Mouse (Mus musculus) neutrophil, adult 5-6 weeks (primary cell): ENCODE measurements around the gene Gm10447. TPM values are rescaled to one million over a fixed set of nuclear protein-coding genes. Genes with fewer than 3 reads are reported as not detected.

ENCODE experiments used
- ATAC-seq: fragments of 151-379, 151-347 bp; 2 replicates; pipeline ENCODE4 v1.8.0; 2017; ENCODE audit warnings: mild to moderate bottlenecking, moderate TSS enrichment; ENCODE audit not compliant: insufficient number of reproducible peaks, poor library complexity, low FRiP score, severe bottlenecking; ENCODE audit errors: extremely low read depth
- total RNA-seq: library from RNA; stranded (forward); fragments of 200-1000 nt; gene quantifications from 2 replicates; pipeline ENCODE4 v1.2.3, GENCODE M21; 2017

Gm10447 gene
- not detected in 2 replicates for total RNA-seq

DNA sequence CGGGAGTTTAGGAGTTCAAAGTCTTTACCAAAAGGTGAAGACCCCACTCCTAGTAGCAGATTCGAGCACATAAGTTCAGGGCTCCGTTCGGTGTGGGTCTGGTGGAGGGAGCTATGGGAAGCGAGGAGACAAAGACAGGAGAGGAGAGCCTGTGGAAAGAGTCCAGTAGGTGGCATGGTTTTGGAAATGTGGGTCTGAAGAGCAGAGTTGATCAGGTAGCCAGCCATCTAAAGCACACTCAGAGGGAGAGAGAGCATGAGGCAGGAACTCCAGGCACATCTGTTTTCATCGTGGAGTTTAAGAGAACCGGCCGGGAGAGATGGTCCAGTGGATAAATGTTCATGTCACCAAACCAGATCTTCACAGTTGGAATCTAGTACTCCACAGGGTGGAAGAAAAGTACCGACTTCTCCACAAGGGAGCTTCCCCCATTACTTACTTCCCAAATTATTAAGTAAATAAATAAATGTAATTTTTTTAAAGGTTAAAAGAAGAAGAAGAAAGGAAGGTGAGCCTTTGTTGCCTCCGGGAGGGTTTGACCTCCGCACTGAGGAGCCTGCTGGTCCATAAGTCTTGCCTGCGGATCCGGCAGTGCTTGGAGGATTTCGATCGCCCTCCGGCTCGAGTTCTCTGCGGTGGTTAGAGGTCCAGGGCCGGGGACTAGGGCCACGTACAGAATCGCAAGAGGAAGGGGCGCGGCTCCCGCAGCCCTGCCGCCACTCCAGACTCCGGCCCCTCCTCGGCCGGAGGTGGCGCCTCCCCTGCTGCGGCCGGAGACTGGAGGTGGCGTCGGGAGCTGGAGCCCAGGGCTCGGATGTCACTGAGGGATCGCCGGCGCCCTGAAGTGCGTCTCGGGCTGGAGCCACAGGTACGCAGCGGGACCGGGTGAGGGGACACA, at the start of gene Gm10447, which contains the start of gene Shroom1:
Gm10447 (minus strand) TSS at position 637 of the 898 bp plus-strand sequence.
Shroom1 (plus strand) TSS at position 732 of the 898 bp plus-strand sequence.
- ATAC-seq = no peak

DNA sequence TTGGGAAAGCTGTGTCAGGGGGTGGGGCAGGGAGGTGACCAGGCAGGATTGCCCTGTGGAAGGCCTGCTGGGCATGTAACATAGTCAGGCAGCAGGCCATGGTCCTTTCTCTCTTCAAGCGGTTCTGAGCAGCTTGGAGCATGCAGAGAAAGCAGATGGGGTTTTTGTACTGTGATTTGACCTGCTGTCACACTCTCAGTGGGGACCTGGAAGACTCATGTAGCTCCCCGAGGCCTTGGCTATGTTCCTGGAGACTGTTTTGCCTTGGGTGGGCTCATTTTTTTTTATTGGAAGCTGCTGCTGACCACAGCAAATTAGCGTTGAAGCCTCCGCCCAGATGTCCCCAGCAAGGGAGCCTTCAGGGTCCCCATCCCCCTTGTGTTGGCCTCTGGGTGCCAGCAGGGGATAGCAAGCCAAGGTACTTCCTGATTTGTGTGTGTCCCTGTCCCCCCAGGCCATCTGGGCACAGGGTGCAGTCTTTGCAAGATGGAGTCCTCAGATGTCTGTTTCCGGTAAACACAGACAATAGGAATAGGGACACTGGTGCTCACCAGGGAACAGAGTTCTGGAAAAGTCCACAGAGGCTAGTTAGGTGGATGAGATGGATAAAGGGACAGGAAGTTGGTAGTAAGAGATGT, 48.2 kb upstream of the Gm10447 start:
- no peak for ATAC-seq

DNA sequence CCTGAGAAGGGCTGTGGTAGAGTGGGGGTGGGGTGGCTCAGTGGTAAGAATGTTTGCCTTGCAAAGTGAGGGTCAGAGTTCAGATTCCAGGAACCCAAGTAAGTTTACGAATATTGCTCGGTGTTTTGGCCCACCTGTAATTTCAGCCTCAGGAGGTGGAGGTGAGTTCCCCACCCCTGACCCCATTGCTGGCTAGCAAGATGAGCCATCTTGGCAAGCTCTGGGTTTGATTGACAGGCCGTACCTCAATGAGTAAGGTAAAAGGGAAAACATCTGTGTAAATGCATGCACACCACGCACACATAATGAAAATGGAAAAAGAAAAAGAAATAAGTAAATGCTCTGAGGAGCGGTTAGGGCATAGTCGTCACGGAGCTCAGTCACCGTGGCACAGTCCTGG, 47.5 kb upstream of the Gm10447 start:
- no peak for ATAC-seq

DNA sequence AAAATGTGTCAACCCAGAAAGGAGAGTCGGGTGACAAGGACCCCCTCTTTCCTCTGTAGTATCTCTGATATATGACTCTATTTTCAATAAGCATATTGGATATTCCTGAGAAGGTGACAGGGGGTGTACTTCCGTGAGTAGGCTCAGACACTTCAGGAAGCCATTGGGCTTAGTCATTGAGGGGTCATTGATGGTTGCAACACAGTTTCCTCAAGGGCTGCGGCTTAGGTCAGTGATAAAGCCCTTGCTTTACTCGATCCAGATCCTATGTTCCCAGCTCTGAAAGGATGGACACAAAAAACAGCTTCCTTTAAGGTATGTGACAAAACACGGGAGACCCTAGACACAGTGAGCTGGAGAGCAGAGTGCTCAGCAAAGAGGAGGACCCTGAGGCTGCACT, 46.8 kb upstream of the Gm10447 start:
- no peak for ATAC-seq

DNA sequence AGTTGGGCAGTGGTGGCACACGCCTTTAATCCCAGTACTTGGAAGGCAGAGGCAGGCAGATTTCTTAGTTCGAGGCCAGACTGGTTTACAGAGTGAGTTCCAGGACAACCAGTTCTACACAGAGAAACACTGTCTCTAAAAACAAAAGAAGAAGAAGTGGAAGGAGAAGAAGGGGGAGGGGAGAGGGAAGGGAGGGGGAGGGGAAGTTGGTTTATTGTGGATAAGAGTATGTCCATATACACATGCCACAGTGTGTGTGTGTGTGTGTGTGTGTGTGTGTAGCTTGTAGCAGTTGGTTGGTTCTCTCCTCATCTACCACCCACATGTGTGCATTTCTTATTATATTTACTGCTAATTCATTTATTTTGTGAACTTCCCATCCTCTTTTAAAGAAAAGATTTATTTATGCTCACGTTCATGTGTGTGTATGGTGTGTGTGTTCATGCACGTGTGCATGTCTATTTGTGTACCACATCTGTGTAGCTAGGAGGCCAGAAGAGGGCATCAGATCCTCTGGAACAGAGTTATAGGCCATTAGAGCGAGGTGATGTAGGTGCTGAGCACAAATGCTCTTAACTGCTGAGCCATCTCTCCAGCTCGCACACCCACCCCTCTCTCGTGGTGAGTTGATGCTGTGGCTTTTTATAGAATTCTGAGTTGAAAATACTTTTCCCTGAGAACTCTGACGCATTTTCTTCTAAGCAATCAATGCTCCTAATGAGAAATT, 45.3 kb upstream of the Gm10447 start:
- ATAC-seq = no peak

DNA sequence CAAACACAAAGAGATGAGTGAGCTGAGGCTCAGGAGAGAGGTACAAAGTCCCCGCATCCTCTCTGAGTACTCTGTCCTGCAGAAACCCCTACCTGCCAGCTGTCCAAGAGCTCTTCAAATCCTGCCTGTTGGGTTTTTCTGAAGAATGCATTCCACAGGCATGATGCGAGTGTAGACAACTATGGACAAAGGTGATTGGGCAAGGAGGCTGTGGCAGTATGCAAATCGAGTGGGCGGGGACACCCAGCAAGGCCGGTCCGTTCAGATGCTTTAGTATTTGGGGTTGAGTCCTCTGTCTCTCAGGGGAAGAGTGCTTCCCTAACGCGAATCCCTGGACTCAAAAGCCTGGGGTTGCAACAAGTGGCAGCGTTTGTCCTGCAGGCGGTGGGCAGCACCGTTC, 43.7 kb upstream of the Gm10447 start:
- no peak for ATAC-seq

DNA sequence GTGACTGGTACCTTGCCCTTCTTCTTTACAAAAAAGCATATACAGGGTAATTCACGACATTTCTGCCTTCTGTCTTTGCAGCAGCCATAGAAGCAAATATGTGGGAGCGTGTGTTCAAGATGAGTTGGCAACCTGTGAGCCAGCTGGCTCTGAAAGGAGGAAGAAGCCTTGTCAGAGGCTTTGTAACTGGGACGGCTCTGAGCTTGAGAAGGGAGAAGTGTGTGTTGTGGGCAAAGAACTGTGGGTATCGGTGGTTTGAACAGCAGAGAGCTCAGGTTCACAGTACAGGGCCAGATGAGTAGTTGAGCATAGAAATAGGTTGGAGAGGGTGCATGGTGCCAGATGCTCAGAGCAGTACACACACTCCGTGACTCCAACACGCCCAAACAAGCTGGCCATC, 40.0 kb upstream of the Gm10447 start:
- ATAC-seq = no peak

DNA sequence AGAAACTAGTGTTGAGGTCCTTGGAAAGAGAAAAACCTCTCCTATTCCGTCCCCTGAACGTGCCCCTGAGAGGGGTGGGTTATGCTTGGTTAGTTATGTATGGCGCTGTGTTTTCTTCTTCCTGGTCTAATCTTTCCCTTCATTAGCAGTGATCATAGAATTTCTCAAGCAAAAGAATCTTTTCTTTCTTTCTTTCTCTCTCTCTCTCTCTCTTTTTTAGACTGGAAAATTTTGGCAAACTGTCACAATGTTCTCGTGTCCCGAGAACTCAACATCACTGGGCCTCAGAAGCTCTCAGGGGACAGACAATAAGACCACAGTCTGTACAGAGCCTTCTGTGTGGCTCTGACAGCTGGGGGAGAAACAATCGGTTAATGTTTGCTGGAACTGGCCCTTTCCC, 38.5 kb upstream of the Gm10447 start:
- no peak for ATAC-seq

DNA sequence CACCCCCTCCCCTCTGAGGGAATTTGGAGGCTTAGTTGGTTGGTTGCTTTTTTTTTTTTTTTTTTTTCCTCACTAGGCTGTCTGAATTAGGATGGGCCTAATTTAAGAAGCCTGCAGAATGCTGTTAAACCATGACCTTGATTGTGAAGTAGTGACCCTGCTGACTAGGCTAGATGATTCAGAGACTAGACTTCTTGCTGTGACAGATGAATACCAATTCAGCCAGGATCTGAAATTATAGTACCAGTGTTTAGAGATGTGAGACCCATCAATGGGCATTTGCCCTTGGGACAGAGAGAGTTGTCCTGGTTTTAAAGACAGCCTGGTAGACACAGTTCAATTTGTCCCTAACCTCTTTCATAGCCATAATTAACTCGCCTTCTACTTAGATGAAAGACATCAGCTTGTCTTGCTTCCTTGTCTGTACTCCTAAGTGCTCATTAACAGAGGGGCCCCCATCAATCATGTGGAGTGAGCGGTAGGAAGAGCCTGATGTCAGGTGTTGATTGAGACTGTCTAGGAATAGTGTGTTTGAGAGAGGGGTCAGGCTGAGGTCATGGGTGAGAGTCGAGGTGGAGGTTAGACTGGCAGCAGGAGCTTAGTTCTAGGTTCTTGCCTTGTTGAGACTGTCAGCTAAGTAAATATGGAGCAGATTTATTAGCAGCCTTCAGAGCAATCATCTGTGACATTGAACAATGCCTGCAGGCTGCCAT, 36.5 kb upstream of the Gm10447 start:
- ATAC-seq = no peak

DNA sequence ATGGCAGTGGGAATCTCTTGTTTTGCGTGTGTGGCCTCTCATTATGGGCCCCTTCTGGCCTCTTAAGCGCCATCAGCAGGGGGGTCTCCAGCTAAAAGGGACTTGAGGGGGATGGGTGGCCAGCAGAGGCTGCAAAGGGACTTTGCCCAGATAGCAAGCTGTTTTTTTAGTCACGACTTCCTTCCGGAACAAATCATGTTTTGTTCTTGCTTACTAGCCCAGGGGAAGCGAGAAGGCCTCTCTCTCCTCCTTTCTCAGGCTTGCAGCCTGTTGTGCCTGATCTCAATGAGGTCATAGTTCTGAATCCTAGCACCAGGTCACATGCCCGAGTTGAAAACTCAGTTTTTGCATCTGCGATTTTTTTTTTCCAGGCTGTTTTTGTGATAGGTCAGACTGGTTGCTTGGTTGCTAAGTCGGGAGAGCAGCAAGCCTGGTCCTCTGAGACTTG, 35.1 kb upstream of the Gm10447 start:
- ATAC-seq = no peak

DNA sequence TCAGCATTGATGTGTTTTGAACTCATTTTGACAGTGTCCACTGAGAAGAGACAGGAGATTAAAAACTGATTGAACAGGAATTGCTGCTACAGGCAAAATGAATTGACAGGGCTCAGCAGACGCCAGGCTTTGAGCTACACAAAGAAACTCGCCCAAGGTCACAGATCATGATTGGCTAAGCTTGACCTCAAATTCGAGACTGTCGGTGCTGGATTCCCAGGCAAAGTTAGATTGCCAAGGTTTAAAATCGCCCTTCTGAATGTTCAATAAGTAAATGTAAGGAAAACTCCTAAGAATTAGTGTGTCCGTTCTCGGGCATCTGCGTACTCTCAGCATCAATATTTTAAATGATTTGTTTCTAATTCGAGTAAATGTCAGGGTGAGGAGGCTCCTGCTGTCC, 32.5 kb upstream of the Gm10447 start:
- ATAC-seq = no peak

DNA sequence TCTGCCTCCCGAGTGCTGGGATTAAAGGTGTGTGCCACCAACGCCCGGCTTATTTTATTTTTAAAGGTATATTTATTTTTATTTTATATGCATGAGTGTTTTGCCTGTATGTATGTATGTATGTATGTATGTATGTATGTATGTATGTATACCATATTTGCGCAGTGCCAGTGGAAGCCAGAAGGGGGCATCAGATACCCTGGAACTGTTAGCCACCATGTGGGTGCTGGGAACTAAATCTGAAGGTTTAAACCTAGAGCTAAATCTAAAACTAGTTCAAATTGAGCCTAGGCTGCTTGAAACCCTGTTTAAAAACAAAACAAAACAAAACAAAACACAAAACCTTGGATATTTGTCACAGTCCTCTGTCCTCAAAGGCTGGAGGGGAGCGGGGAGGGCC, 32.1 kb upstream of the Gm10447 start:
- no peak for ATAC-seq

DNA sequence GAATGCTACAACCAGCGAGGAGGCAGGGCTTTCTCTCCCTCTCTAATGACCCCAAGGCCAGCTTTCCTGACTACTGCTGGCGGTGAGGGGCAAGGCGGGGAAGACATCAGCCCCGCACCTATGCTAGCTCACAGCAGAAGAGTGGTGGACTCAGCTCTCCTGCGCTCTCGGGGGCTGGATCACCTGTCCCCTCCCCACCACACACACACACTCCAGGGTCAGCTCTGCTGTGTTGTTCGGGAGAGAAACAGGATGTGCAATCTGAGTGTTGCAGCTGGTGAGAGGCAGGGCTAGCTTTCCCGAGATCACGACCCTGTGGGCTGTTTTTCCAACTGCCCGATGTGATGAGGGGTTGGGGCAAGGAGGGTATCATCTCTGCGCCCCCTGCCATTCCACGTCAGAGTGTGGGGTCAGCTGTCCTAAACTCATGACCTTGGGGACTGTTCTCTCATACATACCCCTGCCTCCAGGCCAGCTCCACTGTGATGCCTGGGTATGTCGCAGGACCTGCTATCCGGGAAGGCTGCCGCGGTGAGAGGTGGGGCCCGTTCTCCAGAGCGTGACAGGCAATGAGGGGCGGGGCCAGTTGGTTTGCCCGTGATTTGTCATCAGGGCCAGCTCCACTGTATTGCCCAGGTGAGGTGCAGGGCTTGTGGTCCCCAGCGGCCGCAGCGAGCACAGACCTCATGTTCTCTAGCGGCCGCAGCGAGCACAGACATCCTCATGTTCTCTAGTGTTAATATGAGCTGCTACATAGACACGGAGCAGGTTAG, 30.1 kb upstream of the Gm10447 start:
- ATAC-seq = no peak

DNA sequence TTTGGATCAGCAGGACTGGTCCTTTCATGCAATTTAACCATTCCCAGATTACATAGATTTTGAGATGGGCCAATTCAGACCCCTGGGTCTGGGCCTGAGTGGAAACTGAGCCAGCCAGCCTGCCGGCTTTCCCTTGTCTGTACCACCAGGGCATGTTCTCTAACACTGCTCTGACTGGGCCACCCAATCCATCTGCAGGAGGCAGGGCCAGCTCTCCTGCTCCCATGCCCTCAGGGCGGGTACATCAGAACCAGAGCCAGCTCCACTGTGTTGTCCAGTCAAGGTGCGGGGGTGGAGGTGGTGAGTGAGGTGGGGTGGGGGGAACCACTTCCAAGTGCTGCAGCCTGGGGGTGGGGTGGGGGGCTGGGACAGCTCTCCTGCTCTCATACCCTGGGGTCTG, 29.4 kb upstream of the Gm10447 start:
- no peak for ATAC-seq

DNA sequence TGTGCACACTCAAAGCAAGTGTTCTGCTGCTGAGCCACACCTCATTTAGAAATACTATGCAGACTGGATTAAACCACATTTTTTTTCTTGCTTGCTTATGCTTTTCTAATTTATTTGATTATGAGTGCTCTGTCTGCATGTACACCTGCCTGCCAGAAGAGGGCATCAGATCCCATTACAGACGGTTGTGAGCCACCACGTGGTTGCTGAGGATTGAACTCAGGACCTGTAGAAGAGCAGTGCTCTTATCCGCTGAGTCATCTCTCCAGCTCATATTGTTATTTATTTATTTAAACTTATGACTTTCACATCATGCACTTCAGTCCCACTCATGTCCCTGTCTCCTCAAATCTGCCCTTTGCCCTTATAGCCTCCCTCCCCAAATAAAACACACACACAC, 28.8 kb upstream of the Gm10447 start:
- no peak for ATAC-seq

DNA sequence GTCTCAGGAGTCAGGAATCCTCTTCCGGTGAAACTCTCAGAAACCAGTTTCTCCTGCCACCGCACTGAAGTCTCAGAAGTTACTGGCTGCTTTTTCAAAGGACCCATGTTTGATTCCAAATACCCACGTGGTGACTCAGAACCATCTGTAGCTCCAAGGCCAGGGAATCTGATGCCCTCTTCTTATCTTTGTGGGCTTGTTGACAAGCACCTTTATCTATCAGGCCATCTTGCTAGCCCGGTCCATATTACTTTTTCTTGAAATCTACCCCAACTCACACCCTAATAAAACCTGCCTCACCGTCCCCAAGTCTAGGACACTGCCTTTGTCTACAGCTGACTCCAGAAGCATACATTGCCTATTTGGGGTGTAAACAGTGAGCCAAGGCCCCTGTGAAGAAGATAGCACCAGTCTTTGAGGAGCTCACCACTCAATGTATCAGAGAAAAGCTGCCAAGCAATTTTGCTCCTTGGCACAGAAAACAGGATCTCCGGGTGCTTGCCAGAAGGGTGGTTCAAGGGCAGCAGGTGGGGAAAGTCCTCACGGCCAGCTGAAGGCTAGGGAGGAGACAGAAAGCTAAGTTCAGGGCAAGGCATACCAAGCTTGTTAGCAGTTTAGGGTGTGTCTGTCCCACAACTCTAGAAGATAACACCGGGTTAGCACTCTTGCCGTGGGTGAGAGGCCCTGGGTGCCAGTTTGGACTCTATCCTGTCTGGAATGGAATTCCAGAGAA, 26.4 kb upstream of the Gm10447 start:
- no peak for ATAC-seq

DNA sequence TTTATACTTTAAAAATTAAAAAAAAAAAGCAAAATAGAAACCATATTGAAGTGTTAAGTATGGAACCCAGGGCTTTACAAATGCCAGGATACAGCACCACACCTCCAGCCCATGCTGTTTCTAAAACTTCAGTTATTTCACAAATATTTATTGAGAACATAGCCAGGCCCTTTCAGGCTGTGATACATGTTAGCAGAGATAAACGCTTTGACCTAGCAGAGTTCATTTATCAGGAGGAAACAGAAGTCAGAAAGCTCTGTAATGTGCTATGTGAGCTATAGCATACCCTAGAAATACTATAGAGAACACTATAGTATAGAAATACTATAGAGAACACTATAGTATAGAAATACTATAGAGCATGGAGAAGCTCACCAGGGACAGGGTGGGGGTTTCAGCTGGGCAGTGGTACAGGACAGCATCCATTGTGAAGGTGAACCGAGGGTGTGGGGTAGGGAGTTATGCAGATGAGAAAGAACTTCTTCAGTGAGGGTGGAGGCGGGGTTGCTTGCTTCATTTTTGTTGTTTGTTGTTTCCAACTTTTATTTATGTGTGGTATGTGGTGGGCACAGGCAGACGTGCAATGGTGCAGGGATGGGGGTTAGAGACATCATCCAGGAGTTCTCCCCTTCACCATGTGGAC, 24.3 kb upstream of the Gm10447 start:
- ATAC-seq = no peak
